Mouse (Mus musculus) ES-Bruce4 (cell line): ENCODE measurements around the gene Tbk1. TPM values are rescaled to one million over a fixed set of nuclear protein-coding genes. Genes with fewer than 3 reads are reported as not detected.
A peak's percentile ranks its signal among the peaks of the same experiment; 100 is the strongest.

Experiments used
- H3K27ac ChIP-seq: 2 replicates; pipeline ENCODE4 v1.5.1; 2012; ENCODE audit warnings: low read length, inconsistent platforms; ENCODE audit not compliant: insufficient read depth
- H3K27me3 ChIP-seq: 2 replicates; pipeline ENCODE4 v1.6.1; 2012; ENCODE audit warnings: mild to moderate bottlenecking, low read length, inconsistent platforms; ENCODE audit not compliant: control insufficient read depth, poor library complexity, insufficient read depth, severe bottlenecking
- H3K36me3 ChIP-seq: 2 replicates; pipeline ENCODE4 v1.6.1; 2012; ENCODE audit warnings: inconsistent platforms, mild to moderate bottlenecking, low read length, moderate library complexity; ENCODE audit not compliant: control insufficient read depth, poor library complexity, insufficient read depth, severe bottlenecking
- H3K4me1 ChIP-seq: one replicate; pipeline ENCODE4 v1.8.1; 2011; ENCODE audit warnings: low read length; ENCODE audit not compliant: control insufficient read depth, insufficient read depth
- H3K4me3 ChIP-seq: 2 replicates; pipeline ENCODE4 v1.5.1; 2011; ENCODE audit warnings: low read depth, mild to moderate bottlenecking, low read length
- H3K9ac ChIP-seq: 2 replicates; pipeline ENCODE4 v1.6.1; 2012; ENCODE audit warnings: low read depth, mild to moderate bottlenecking, inconsistent platforms; ENCODE audit not compliant: poor library complexity, severe bottlenecking
- H3K9me3 ChIP-seq: replicated peaks from 2 replicates; pipeline ENCODE4 v1.6.1; 2012; ENCODE audit warnings: mild to moderate bottlenecking, low read length, inconsistent platforms; ENCODE audit not compliant: control insufficient read depth, poor library complexity, insufficient read depth, severe bottlenecking
- CTCF ChIP-seq: IDR thresholded peaks from one replicate; pipeline ENCODE4 v1.8.1; 2011; ENCODE audit warnings: low read depth, low read length
- EP300 ChIP-seq: IDR thresholded peaks from 2 replicates; pipeline ENCODE4 v1.6.1; 2011; ENCODE audit warnings: low read depth, low read length; ENCODE audit not compliant: insufficient read depth
- POLR2A ChIP-seq: IDR thresholded peaks from one replicate; pipeline ENCODE4 v1.8.1; 2011; ENCODE audit warnings: low read length; ENCODE audit not compliant: insufficient read depth
- polyA plus RNA-seq: library from polyadenylated mRNA; stranded (reverse); fragments of >200 nt; gene quantifications from 2 replicates; pipeline ENCODE4 v1.2.4, GENCODE M21; 2011; ENCODE audit warnings: low read depth; ENCODE audit not compliant: missing spikeins, insufficient read depth, insufficient read length

Tbk1 gene
- polyA plus RNA-seq, 1 experiment, result 51.4 TPM

DNA sequence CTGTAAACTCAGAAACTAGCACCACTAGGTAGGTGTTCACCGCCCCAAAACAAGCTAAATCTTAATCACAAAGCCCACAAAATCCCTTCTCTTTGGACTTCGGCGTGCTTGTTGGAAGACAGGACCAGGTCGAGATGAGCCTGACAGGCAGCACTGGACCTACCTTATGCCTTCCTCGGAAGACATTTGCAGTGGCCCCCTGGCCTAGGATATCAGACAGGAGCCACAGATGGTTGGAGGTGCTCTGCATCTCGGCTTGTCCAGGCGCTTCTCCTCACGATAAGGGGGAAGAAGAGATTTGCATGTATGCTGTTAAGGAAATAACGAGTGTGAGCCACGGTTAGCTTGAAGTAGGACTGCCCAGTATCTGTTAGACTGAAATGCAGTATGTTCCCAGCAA lies 2.6 kb downstream of the Tbk1 start:
- Histone ChIP-seq H3K36me3 (no peaks in the 10 kb centered on the region), H3K9me3 (no peaks in the 10 kb centered on the region), H3K4me3 (no peak overlapping the region), H3K4me1 (no peaks in the 10 kb centered on the region), H3K27me3 (no peaks in the 10 kb centered on the region), H3K9ac (no peak overlapping the region), H3K27ac (peak overlapping the region; percentile 24; the same call in 1 of the 2 replicates)
- TF ChIP-seq POLR2A, result no peak
- no peak for TF ChIP-seq CTCF
- TF ChIP-seq EP300, result no peak

- H3K4me3 ChIP-seq, result no peak overlapping the region
- no peaks in the 10 kb centered on the region for H3K9me3 ChIP-seq
- TF ChIP-seq CTCF, result no peak
- no peak for TF ChIP-seq POLR2A
- H3K4me1 ChIP-seq, result no peaks in the 10 kb centered on the region
- H3K36me3 ChIP-seq, result 0 out of 2 replicates have a peak, but pooled peaks cover 4% of the 10 kb centered on the region
- H3K9ac ChIP-seq, result no peak overlapping the region
- H3K27me3 ChIP-seq, result no peaks in the 10 kb centered on the region
- no peak overlapping the region for H3K27ac ChIP-seq
Measured at GRCm38 (mm10) chr10:121583016-121583415, 3.6 kb downstream of the Tbk1 start.

- TF ChIP-seq CTCF (no peak), POLR2A (no peak), EP300 (no peak)
- H3K9me3 ChIP-seq, result no peaks in the 10 kb centered on the region
- H3K4me1 ChIP-seq, result no peaks in the 10 kb centered on the region
- H3K27ac ChIP-seq, result no peak overlapping the region
- no peak overlapping the region for H3K9ac ChIP-seq
- H3K27me3 ChIP-seq, result no peaks in the 10 kb centered on the region
- 0 out of 2 replicates have a peak, but pooled peaks cover 4% of the 10 kb centered on the region for H3K36me3 ChIP-seq
- no peak overlapping the region for H3K4me3 ChIP-seq
Measured at GRCm38 (mm10) chr10:121582287-121582686, 4.3 kb downstream of the Tbk1 start.

DNA sequence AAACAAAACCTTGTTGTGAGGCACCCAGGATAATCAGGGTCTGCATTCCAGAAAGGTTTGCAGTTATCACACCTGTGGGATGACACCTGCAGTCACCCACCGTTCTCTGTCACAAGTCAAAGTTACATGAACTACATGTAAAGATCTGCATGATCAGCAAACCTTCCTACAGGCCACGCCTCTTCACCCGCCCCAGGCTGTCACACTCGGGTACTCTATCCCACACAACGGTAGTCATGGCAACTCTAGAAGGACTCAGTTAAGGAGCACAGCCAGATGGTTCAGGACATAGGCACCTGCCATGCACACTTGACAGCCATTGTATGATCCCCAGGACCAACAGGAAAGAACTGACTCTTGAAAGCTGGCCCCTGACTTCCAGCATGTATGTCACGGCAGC lies 5.2 kb downstream of the Tbk1 start:
- no peak overlapping the region for H3K4me3 ChIP-seq
- no peaks in the 10 kb centered on the region for H3K27me3 ChIP-seq
- H3K4me1 ChIP-seq, result no peaks in the 10 kb centered on the region
- no peak overlapping the region for H3K9ac ChIP-seq
- H3K9me3 ChIP-seq, result no peaks in the 10 kb centered on the region
- 0 out of 2 replicates have a peak, but pooled peaks cover 4% of the 10 kb centered on the region for H3K36me3 ChIP-seq
- H3K27ac ChIP-seq, result no peak overlapping the region
- TF ChIP-seq CTCF (no peak), POLR2A (no peak), EP300 (no peak)

GRCm38 (mm10) chr10:121580381-121580780 lies 6.2 kb downstream of the Tbk1 start:
- H3K27ac ChIP-seq, result no peak overlapping the region
- H3K27me3 ChIP-seq, result no peaks in the 10 kb centered on the region
- no peaks in the 10 kb centered on the region for H3K4me1 ChIP-seq
- H3K4me3 ChIP-seq, result no peak overlapping the region
- no peak overlapping the region for H3K9ac ChIP-seq
- H3K9me3 ChIP-seq, result no peaks in the 10 kb centered on the region
- no peak for TF ChIP-seq POLR2A
- no peak for TF ChIP-seq EP300
- TF ChIP-seq CTCF, result no peak
- H3K36me3 ChIP-seq, result peaks cover 7% of the 10 kb centered on the region

GRCm38 (mm10) chr10:121576372-121576771 lies 10.2 kb downstream of the Tbk1 start:
- no peaks in the 10 kb centered on the region for H3K27me3 ChIP-seq
- no peak overlapping the region for H3K27ac ChIP-seq
- TF ChIP-seq POLR2A, result no peak
- TF ChIP-seq EP300, result no peak
- no peak for TF ChIP-seq CTCF
- no peak overlapping the region for H3K4me3 ChIP-seq
- peaks cover 13% of the 10 kb centered on the region for H3K36me3 ChIP-seq
- H3K9ac ChIP-seq, result no peak overlapping the region
- H3K9me3 ChIP-seq, result no peaks in the 10 kb centered on the region
- no peaks in the 10 kb centered on the region for H3K4me1 ChIP-seq
